Comparison of ENCODE assay signal across 10 mouse cellular contexts in genomic region chr7:62922246-62922645, GRCm38 (mm10).
DNase-seq lines count a peak whose midpoint lies in the region; ATAC-seq lines count a peak whose summit lies in the region.
"Had no signal": no experiment of that assay in that cellular context is flagged by ENCODE, and none has a peak within 500 bp of the region (broad histone marks: within the 10 kb centered on the region; RNA-seq: fewer than 3 reads in every experiment).

No protein-coding gene starts in this region.

- H3K27ac ChIP-seq in hindbrain, embryonic 10.5 days: no peak overlapping the region
- H3K27ac ChIP-seq in hindbrain, embryonic 13.5 days: no peak overlapping the region
- no peak overlapping the region for H3K27ac ChIP-seq in midbrain, embryonic 16.5 days (ENCODE audit: low read length)
- H3K27ac ChIP-seq: heart, embryonic 13.5 days had no signal

- no peaks in the 10 kb centered on the region for H3K9me3 ChIP-seq in hindbrain, embryonic 10.5 days
- no peaks in the 10 kb centered on the region for H3K9me3 ChIP-seq in hindbrain, embryonic 13.5 days
- H3K9me3 ChIP-seq in midbrain, embryonic 16.5 days (replicated peaks; ENCODE audit: control insufficient read depth, low read length, poor library complexity, severe bottlenecking): no peaks in the 10 kb centered on the region
- H3K9me3 ChIP-seq: heart, embryonic 13.5 days; megakaryocyte, embryonic 14.5 days had no signal

- ATAC-seq in hindbrain, embryonic 13.5 days (ENCODE audit: low FRiP score): no peak; the same call in 1 of the 2 replicates
- ATAC-seq in midbrain, embryonic 16.5 days: 0 out of 2 replicates have a peak, but pooled peaks have one; percentile 39

- no peaks in the 10 kb centered on the region for H3K36me3 ChIP-seq in hindbrain, embryonic 10.5 days
- no peaks in the 10 kb centered on the region for H3K36me3 ChIP-seq in hindbrain, embryonic 13.5 days
- H3K36me3 ChIP-seq in midbrain, embryonic 16.5 days (ENCODE audit: control insufficient read depth, insufficient read depth, low read length): no peaks in the 10 kb centered on the region
- H3K36me3 ChIP-seq: heart, embryonic 13.5 days had no signal

- peak; percentile 29 for DNase-seq in hindbrain, embryonic 10.5 days (ENCODE audit: low spot score)
- peak; percentile 26 for DNase-seq in ES-CJ7 (ENCODE audit: low read depth, low spot score)
- DNase-seq in cerebellum, adult 9-11 months: peak; percentile 5
- DNase-seq in layer of hippocampus, adult 8-10 months (ENCODE audit: low spot score in 2 of 2): peak; percentile 21 to 56
- no peak for DNase-seq in thymus, postnatal 10 days (ENCODE audit: low spot score in 2 of 2)
- DNase-seq in urinary bladder, adult 18-20 months (ENCODE audit: low spot score in 2 of 2): no peak

- no peak overlapping the region for H3K4me2 ChIP-seq in hindbrain, embryonic 13.5 days
- no peak overlapping the region for H3K4me2 ChIP-seq in midbrain, embryonic 16.5 days (ENCODE audit: low read length)
- H3K4me2 ChIP-seq: heart, embryonic 13.5 days had no signal

- H3K4me1 ChIP-seq in hindbrain, embryonic 10.5 days (replicated peaks): no peaks in the 10 kb centered on the region
- no peaks in the 10 kb centered on the region for H3K4me1 ChIP-seq in hindbrain, embryonic 13.5 days (replicated peaks)
- H3K4me1 ChIP-seq in midbrain, embryonic 16.5 days (ENCODE audit: control insufficient read depth, insufficient read depth, low read length): no peaks in the 10 kb centered on the region
- H3K4me1 ChIP-seq: heart, embryonic 13.5 days; megakaryocyte, embryonic 14.5 days had no signal

- H3K27me3 ChIP-seq in hindbrain, embryonic 10.5 days (ENCODE audit: insufficient read depth, poor library complexity, severe bottlenecking): no peaks in the 10 kb centered on the region
- H3K27me3 ChIP-seq in hindbrain, embryonic 13.5 days: no peaks in the 10 kb centered on the region
- no peaks in the 10 kb centered on the region for H3K27me3 ChIP-seq in midbrain, embryonic 16.5 days (ENCODE audit: control insufficient read depth, insufficient read depth, low read depth, low read length)
- H3K27me3 ChIP-seq: heart, embryonic 13.5 days; megakaryocyte, embryonic 14.5 days had no signal

- H3K9ac ChIP-seq in hindbrain, embryonic 13.5 days: no peak overlapping the region
- no peak overlapping the region for H3K9ac ChIP-seq in midbrain, embryonic 16.5 days (ENCODE audit: low read depth, low read length)
- H3K9ac ChIP-seq: heart, embryonic 13.5 days had no signal

- H3K4me3 ChIP-seq in hindbrain, embryonic 10.5 days: no peak overlapping the region
- H3K4me3 ChIP-seq in hindbrain, embryonic 13.5 days: no peak overlapping the region
- no peak overlapping the region for H3K4me3 ChIP-seq in midbrain, embryonic 16.5 days (ENCODE audit: low read depth, low read length)
- H3K4me3 ChIP-seq: heart, embryonic 13.5 days; megakaryocyte, embryonic 14.5 days had no signal

- 3% methylated on average over 1 of the region's 1 CpGs for WGBS in hindbrain, embryonic 10.5 days
- 0% methylated on average over 1 of the region's 1 CpGs for WGBS in hindbrain, embryonic 13.5 days
- 0% methylated on average over 1 of the region's 1 CpGs for WGBS in midbrain, embryonic 16.5 days

Comparison
In these comparisons a context has a peak if more than half of its experiments do, and no peak if none do; other contexts are left out.
1. DNase-seq: peak in hindbrain, embryonic 10.5 days (single experiment), ES-CJ7 (single experiment), cerebellum, adult 9-11 months (single experiment) and layer of hippocampus, adult 8-10 months (2 of 2); none in thymus, postnatal 10 days (0 of 2) and urinary bladder, adult 18-20 months (0 of 2).